Mouse (Mus musculus) left cerebral cortex, postnatal 14 days (tissue): Measurements from ENCODE around the gene Cybc1. TPM values are rescaled to one million over a fixed set of nuclear protein-coding genes. Genes with fewer than 3 reads are reported as not detected.
A peak's percentile ranks its signal among the peaks of the same experiment; 100 is the strongest.

Source experiments
- DNase-seq, 2 experiments: peaks; one replicate each; pipeline ENCODE4 v3.0.0; 2021 to 2022; ENCODE audit warnings: low spot score in 2 of 2, mixed read lengths in 1 of 2
- intact Hi-C: fragments of 180-260 bp; cut with DNase I; formaldehyde crosslinking; loops from one replicate; pipeline ENCODE4 v1.15.1; 2025
- total RNA-seq, 2 experiments: library from RNA; stranded (reverse); gene quantifications; 2 replicates each; pipeline ENCODE4 v1.2.3; 2021

Cybc1 gene
- total RNA-seq, 2 experiments from 2014 or later, result 21.1 to 23.8 TPM

DNA sequence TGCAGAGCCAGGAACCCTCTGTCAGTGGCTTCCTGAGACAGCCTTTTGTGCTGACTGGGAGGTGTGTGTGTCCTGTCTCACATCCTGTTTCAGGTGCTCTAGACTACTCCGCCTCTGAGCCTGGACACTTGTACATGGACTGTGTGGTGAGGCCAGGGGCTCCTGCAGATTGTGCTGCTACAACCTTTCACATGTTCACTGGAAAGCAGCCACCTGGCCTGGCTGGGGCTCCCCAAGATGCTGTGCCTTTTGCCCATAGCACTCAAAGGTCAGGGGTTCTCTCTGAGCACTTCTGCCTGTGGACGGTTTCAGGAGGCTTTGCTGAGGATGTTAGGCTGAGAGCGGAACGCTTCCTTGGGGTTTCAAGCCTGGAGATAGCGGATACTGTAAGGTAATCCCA lies 8.4 kb downstream of the Cybc1 start:
- intact Hi-C loops, result no loop called here
- no peak for DNase-seq

DNA sequence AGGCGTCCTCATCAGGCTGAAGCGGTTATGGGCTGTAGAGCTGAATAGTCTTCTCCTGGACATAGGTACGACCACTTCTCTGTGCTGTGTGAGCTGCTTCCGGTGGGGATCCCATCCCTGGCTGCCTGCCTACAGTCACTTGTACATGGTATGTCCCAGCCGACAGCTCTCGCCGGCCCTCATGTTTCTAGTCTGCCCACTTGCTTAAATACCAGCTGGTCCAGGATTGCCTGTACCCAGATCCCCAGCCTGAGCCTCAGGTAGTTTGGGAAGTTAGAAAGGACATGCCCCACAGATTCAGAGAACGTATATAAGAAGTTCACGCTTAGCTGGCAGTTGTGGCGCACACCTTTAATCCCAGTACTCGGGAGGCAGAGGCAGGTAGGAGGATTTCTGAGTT lies 9.3 kb downstream of the Cybc1 start:
- intact Hi-C loops, result no loop called here
- no peak for DNase-seq

DNA sequence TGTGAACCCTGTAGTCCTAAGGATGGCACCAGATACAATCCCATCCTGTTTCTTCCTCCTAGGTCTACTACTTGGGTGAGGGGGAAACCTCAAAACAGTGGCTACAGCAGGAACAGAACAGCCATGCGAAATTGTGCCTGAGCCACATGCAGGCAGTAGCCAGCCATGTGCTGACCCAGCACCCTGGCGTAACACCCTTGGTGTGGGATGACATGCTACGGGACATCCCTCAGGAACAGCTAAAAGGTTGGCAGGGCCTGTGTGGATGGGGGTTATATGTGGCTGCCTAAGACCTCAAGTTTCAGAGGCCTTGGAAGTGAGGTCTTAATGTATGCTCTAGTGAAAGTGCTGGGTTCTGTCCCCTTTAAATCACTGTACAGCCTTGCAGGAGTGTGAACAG lies 12.3 kb downstream of the Cybc1 start:
- DNase-seq, result no peak
- intact Hi-C loops, result no loop called here

DNA sequence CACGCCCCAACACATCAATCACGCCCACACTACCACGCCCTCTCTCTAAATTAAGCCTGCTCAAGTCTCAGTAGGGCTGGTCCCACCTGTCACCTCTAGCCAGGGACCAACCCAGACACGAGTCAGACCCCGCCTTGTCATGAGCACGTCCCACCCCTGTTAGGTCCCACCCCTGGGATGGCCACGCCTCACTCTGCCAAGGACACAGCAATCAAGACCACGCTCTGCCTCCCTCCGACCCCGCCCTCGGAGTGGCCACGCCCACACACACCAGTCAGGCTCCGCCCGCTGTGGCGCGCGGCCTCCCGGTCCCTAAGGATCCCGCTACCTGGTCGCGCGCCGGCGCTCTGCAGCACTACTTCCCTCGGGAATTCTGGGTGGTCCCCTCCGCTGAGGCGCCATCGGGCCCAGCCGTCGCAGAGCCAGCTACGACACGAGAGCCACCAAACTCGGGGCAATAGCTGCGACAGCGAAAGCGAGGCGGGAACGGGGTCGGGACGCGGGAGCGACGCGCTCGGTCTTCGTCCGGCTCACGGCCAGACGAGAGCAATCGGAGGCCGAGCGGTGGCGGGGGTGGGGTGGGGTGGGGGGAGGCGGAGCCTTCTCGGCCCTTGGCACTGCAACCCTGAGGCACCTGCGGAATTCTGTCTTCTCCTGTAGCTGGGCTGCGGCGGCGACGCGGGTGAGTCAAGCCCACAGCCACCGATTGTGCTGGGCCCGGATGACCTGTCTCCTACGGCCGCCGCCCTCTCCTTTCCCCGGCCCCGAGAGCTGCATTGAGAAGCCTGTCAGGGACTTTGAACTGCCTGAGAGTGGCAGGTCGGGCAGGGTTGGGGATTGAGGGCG lies 24.7 kb downstream of the Cybc1 start, which contains the start of the genes Hexdc and Ogfod3:
TSS of gene Hexdc (plus strand) at position 273 of the 846 bp plus-strand sequence.
TSS of gene Ogfod3 (minus strand) at position 551 of the 846 bp plus-strand sequence.
- DNase-seq, result peak; percentile 91 to 95
- intact Hi-C loops, result loop anchor here (5.0 kb wide), 1 partner anchor 152 kb away; no protein-coding TSS in a partner anchor

DNA sequence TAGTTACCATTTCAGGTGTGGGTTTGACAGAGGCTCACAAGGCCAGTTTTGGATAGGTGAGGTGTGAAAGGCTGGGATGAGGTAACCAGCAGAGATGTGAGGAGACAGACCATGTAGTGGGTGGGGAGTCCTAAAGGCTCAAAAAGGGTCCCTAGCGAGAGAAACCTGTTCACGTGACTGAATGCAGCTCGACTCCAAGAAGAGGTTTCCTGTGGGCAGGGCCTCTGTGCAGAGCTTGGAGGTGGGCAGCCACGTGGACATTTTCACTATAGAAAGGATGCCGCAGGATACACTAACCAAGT lies 25.3 kb downstream of the Cybc1 start:
- intact Hi-C loops, result loop anchor here (5.0 kb wide), 1 partner anchor 152 kb away; no protein-coding TSS in a partner anchor
- DNase-seq, result no peak

DNA sequence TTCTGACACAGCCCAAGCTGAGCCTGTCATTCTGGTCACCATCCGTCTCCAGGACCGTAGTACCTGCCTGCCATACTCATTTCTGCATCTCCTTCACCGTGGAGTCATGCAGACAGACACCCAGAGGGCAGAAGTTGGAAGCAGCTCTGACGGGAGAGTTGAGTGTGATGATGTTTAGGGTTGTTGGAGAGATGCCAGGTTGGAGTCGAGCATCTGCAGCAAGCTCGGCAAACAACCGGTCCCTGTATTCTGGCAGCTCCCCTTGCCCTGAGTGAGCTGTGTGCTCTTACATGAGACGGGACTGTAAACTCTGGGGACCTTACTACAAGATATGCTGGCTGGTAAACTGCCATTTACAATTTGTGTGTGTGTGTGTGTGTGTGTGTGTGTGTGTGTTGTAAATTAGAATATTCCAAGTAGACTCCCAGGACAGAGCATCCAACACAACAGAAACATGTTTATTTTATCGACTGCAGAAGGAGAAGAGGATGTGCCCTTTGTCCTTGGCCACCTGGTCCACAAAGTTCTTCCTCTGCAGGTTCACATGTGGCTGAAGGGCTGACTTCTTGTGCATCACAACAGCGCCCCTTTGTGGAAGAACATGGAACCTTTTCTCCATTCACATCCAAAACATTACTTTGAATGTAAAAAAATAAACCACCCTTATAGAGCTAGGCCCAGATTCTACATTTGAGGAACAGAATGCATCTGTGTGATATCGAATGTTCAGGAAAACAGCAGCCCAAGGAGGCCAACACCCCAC lies 27.5 kb downstream of the Cybc1 start:
- DNase-seq, result peak; percentile 62 to 68
- intact Hi-C loops, result loop anchor here (5.0 kb wide), 1 partner anchor 149 kb away; no protein-coding TSS in a partner anchor

DNA sequence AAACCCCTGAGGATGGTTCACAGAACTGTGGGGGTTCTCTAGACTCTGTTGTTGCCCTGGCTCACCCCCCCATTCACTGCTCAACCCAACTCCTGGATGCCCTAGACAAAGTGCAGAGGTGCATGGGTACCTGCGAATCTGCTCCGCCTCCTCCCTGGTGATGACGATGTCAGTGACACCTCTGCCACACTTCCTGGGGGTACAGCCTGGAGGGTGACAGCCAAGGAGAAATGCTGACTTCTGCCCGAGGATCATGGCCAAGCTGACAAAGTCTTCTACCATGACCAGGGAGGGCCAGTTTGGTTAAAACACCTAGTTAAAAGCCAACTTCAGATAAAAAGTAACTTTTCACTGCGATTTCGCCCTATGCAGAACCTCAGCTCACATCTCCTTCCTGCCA lies 28.3 kb downstream of the Cybc1 start:
- intact Hi-C loops, result loop anchor here (5.0 kb wide), 1 partner anchor 148 kb away; no protein-coding TSS in a partner anchor
- DNase-seq, result no peak

DNA sequence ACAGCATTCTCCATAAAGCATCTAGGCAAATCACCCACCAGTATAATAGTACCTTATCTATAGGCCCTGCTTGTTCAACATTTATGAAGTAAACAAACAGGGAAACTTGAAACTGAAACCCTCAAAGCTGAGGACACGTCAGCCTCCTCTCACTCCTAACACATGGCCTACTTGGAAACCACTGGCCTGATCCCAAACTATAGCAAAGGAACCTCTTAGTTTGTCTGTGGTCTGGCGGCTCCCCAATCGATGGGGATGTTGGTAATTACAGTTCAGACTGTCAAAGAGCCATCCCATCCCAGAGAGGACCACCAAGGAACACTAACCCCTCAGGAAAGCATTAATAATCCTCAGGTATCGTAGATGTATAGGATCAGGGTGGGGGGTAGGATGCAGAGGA lies 29.3 kb downstream of the Cybc1 start:
- intact Hi-C loops, result loop anchor here (5.0 kb wide), 1 partner anchor 148 kb away; no protein-coding TSS in a partner anchor
- no peak for DNase-seq

DNA sequence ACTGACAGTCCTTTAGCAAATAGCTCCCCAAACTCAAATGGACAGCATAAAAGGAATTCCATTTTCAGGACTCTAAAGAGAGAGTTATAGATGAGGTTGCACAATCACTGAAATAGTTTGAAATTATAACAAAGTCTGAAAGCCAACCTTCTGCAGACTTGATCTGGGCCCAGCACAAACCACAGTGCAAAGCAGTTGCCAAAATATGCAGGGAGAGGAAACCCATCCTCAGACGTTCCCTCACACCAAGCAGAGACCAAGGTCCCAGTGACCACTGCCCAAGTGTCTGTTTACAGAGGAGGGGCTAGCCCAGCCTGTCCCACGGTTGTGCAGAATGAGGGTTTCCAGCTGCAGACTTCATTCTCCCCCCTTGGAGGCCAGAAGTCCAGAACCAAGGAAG lies 30.5 kb downstream of the Cybc1 start:
- intact Hi-C loops, result no loop called here
- no peak for DNase-seq

DNA sequence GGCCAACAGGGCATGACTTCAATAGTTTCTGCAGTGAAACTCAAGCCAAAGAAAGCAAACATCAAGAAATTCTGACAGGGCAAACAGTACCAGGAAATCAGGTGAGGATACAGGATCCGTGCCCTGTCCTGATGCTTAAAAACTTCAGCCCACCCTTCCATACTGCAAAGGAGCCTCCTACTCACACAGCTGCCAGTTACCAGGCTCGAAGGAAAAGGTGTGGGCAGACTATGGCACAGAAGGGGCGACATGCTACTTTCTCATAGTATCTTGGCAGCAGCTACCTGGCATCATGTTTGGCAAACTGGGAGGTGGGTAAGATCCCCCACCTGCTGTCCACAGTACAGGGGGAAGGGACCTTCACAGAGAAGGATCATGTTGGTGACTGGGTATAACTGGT lies 35.7 kb downstream of the Cybc1 start:
- intact Hi-C loops, result no loop called here

DNA sequence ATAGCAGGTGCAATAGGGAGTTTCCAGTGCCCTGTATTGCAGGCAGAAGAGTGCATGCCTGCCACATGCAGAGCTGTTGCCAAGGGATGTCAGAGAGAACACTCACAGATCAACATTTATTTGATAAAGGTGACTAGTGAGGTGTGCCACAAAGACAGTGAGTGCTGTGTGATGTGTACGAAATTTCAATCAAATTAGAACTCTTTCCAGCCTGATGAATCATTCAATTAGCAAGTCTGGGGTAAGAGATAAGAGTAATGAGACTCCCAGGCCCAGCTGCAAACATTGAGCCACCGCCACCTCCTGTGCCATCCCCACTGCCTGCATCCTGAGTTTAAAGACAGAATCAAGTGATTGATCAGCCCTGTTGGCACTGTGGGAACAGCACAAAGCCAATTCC lies 36.4 kb downstream of the Cybc1 start:
- DNase-seq, result no peak
- intact Hi-C loops, result no loop called here

More for the DNA sequence above, 35.7 kb downstream of the Cybc1 start:
- no peak for DNase-seq

DNA sequence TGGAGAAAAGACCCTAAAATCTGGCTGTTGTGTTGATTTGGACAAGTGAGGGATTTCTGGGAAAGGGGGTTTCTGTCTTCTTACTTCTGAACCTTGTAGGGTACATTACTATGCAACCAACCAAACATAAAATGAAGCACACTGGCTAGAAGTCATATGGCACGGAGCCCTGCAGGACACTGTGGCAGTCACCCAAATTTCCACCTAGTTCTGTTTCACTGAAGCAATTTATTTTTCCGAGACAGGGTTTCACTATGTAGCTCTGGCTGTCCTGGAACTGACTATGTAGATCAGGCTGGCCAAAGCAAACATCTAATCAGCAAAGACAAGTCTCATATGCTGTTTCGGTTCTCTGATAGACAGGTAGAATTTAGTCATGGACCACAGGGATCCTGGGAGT lies 39.4 kb downstream of the Cybc1 start:
- DNase-seq, result no peak
- intact Hi-C loops, result no loop called here

DNA sequence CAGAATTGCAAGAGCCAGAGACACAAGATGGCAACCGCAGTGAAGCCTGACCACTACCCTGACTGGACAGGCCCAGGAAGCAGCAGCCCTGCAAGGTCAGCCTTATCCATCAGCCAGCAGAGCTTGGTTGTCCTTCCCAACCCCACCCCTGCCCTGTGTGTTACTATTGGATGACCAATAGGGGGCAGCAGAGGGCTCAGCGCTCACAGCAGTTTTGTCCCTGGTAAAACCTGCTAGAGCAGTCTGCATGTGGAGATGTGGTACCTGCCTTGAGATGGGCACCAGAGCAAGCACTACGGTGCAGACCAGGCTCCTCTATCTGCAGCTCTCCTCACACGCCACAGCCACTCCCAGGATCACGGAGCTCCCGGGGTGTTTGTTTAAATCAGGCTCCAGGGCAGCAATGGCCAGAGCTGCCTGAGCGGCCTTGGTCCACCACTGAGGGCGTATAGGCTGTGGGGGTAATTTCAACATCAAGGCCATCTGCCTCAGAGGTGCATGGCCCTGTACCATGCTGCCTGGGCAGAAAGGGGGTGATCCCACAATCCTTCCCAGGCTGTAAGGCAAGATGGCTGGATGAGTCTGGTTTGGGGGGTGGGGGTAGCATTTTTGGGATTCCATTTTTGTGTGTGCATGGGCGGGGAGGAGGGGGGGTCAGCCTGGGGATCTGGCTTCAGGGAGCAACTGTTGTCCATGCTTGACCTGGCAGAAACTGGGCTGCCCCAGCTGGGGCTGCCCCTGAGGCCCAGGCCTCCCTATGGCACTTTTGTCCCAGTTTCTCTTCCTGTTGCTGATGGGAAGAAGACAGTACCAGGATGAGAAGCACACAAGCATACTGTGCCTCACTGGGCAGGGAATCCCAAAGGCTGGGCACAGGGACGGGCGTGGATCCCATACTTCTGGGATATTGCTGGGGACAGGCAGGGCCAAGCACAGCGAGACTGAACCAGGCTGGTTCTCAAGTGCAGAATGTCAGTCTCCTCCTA lies 52.5 kb downstream of the Cybc1 start:
- intact Hi-C loops, result no loop called here
- DNase-seq, result peak in 1 of 2 experiments; percentile 25

DNA sequence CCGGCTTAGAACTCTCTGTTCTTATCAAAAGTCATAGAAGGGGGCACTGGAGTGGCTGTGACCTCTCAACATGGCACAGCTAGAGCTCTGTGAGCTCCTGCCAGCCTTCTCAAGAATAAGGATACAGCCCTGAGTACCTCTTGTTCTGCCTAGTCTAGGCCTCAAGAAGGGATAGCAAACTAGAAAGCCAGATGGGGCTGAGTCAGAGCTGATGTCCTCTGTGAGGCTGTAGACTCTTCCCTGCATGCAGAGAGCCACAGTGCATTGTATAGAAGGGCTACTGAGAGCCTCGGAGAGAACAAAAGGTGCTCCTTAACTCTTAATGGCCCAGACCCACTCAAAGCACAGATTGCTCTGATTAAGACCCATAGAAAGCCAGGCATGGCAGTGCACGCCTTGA lies 54.9 kb downstream of the Cybc1 start:
- intact Hi-C loops, result no loop called here
- no peak for DNase-seq

DNA sequence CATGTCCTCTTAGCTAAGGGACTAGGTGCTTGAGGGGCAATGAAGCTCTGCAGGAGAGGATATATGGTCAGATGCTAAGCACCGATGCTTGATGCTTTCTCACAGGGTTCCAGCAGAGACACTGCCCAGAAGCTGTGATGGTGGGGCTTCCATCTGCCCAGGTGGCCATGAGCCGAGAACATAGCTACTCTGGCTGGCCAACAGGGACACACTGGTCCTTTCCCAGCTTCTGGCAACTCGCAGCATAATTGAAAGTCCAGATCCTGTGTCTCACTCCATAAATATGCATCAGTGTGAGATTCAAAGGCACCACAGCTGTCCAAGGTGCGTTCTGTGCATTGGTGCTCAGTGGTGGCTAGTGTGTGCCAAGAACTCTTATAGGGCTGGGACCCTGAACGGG lies 55.9 kb downstream of the Cybc1 start:
- DNase-seq, result no peak
- intact Hi-C loops, result no loop called here
